Mouse (Mus musculus) liver, embryonic 14.5 days (tissue): ENCODE measurements around the gene Slf2.

ENCODE experiments used
- CTCF ChIP-seq: IDR thresholded peaks from 2 replicates; pipeline ENCODE4 v1.5.1; 2016; ENCODE audit warnings: antibody characterized with exemption, low read depth, control low read depth
- EP300 ChIP-seq: IDR thresholded peaks from 2 replicates; pipeline ENCODE4 v1.6.1; 2016; ENCODE audit warnings: antibody characterized with exemption, low read depth

GRCm38 (mm10) chr19:44997786-44998185 lies 66.8 kb downstream of the Slf2 start:
- no peak for TF ChIP-seq CTCF
- TF ChIP-seq EP300: no peak
